Mouse (Mus musculus): ENCODE measurements around the gene Nradd. TPM values are rescaled to one million over a fixed set of nuclear protein-coding genes. Genes with fewer than 3 reads are reported as not detected.

The Nradd gene
- polyA plus RNA-seq, 2 experiments from 2014 or later: 2.4 to 3.4 TPM

GRCm38 (mm10) chr9:110652963-110653654 lies 28.9 kb upstream of the Nradd start:
- no peak for ATAC-seq

GRCm38 (mm10) chr9:110651931-110652722 lies 27.9 kb upstream of the Nradd start:
- ATAC-seq: no peak

GRCm38 (mm10) chr9:110649775-110650174 lies 25.5 kb upstream of the Nradd start:
- no peak for ATAC-seq

GRCm38 (mm10) chr9:110645219-110645618 lies 21.0 kb upstream of the Nradd start:
- ATAC-seq: peak; percentile 89

- no peak for ATAC-seq
Observed at GRCm38 (mm10) chr9:110644295-110644694, 20.0 kb upstream of the Nradd start.

GRCm38 (mm10) chr9:110643787-110644186 lies 19.5 kb upstream of the Nradd start:
- no peak for ATAC-seq

GRCm38 (mm10) chr9:110642812-110643524 lies 18.7 kb upstream of the Nradd start:
- no peak for ATAC-seq

- peak; percentile 20 for ATAC-seq
Observed at GRCm38 (mm10) chr9:110641006-110641405, 16.8 kb upstream of the Nradd start.

- ATAC-seq: no peak
Observed at GRCm38 (mm10) chr9:110638611-110639021, 14.4 kb upstream of the Nradd start.

GRCm38 (mm10) chr9:110635225-110635624 lies 11.0 kb upstream of the Nradd start:
- no peak for ATAC-seq

GRCm38 (mm10) chr9:110633882-110634281 lies 9.6 kb upstream of the Nradd start:
- ATAC-seq: no peak

GRCm38 (mm10) chr9:110632671-110633070 lies 8.4 kb upstream of the Nradd start:
- no peak for ATAC-seq

GRCm38 (mm10) chr9:110631651-110632275 lies 7.5 kb upstream of the Nradd start:
- ATAC-seq: no peak

- ATAC-seq: no peak
Observed at GRCm38 (mm10) chr9:110631191-110631590, 6.9 kb upstream of the Nradd start.

- no peak for ATAC-seq
Observed at GRCm38 (mm10) chr9:110630171-110630570, 5.9 kb upstream of the Nradd start.

GRCm38 (mm10) chr9:110625350-110625908 lies 1.2 kb upstream of the Nradd start:
- ATAC-seq: no peak

- ATAC-seq: no peak
Observed at GRCm38 (mm10) chr9:110623416-110624195, 646 bp downstream of the Nradd start.

- no peak for ATAC-seq
Observed at GRCm38 (mm10) chr9:110622621-110623219, 1.5 kb downstream of the Nradd start.

- no peak for ATAC-seq
Observed at GRCm38 (mm10) chr9:110620685-110621084, 3.6 kb downstream of the Nradd start.

GRCm38 (mm10) chr9:110620180-110620579 lies 4.1 kb downstream of the Nradd start:
- no peak for ATAC-seq

GRCm38 (mm10) chr9:110617081-110617480 lies 7.2 kb downstream of the Nradd start:
- ATAC-seq: no peak

All from activated CD4-positive, CD25-positive, alpha-beta regulatory T cell, adult 4 months (primary cell).